In the genomic region with DNA sequence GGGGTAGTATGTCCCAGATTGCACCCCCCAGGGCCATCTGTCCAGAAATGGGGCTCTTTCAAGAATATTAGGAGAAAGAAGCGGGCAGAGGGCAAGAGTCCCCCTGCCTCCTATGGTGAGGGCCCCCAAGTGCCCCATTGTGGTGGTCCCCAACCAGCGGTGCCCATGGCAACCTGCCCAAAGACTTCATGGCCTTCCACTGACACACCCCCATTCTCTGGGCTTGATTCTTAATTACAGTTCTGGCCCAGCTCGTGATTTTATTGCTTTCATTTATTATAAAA, we compare ENCODE assay signal across 17 mouse cellular contexts.
A peak's percentile ranks its signal among the peaks of the same experiment; 100 is the strongest.
DNase-seq lines count a peak whose midpoint lies in the region; ATAC-seq lines count a peak whose summit lies in the region.
"Had no signal": no experiment of that assay in that cellular context is flagged by ENCODE, and none has a peak within 500 bp of the region (broad histone marks: within the 10 kb centered on the region; RNA-seq: fewer than 3 reads in every experiment).

No protein-coding gene starts in this region.

- no peak overlapping the region for H3K9ac ChIP-seq in forebrain, embryonic 14.5 days (ENCODE audit: low read length)
- no peak overlapping the region for H3K9ac ChIP-seq in hindbrain, embryonic 14.5 days
- H3K9ac ChIP-seq in neural tube, embryonic 13.5 days = no peak overlapping the region
- H3K9ac ChIP-seq in kidney, embryonic 14.5 days (ENCODE audit: low read depth, low read length) = no peak overlapping the region
- H3K9ac ChIP-seq: intestine, embryonic 15.5 days; liver, embryonic 13.5 days had no signal

- H3K4me1 ChIP-seq in forebrain, embryonic 14.5 days (ENCODE audit: control insufficient read depth, insufficient read depth, low read length) = peaks cover 14% of the 10 kb centered on the region
- H3K4me1 ChIP-seq in hindbrain, embryonic 14.5 days (replicated peaks; ENCODE audit: control insufficient read depth, insufficient read depth, low read length) = peaks cover 22% of the 10 kb centered on the region; the same call in 1 of the 2 replicates
- H3K4me1 ChIP-seq in neural tube, embryonic 13.5 days (replicated peaks) = peaks cover 33% of the 10 kb centered on the region
- H3K4me1 ChIP-seq in kidney, embryonic 14.5 days (ENCODE audit: control insufficient read depth, insufficient read depth, low read length) = no peaks in the 10 kb centered on the region
- H3K4me1 ChIP-seq: intestine, embryonic 15.5 days; liver, embryonic 13.5 days had no signal

- ATAC-seq in forebrain, embryonic 14.5 days = peak; percentile 56
- ATAC-seq in hindbrain, embryonic 14.5 days (ENCODE audit: low FRiP score) = no peak
- ATAC-seq in neural tube, embryonic 13.5 days (ENCODE audit: low read depth) = no peak
- no peak for ATAC-seq in kidney, embryonic 14.5 days (ENCODE audit: low FRiP score, low TSS enrichment)
- ATAC-seq: intestine, embryonic 15.5 days had no signal

- peak; percentile 28 for DNase-seq in kidney, postnatal 10 days
- DNase-seq in kidney, adult 9 months = no peak
- DNase-seq in forebrain, embryonic 14.5 days (ENCODE audit: low spot score) = peak; percentile 67
- DNase-seq in hindbrain, embryonic 14.5 days (ENCODE audit: low spot score) = peak; percentile 48
- DNase-seq in urinary bladder, postnatal 4 days (ENCODE audit: low spot score in 2 of 2) = no peak
- DNase-seq in B cell, adult 2 months = no peak
- DNase-seq: gastrocnemius, postnatal 25 days; liver, embryonic 13.5 days; right cerebral cortex, postnatal 25 days; thymus, postnatal 25 days had no signal

- H3K27ac ChIP-seq in forebrain, embryonic 14.5 days (ENCODE audit: low read depth, low read length) = peak overlapping the region; percentile 56
- no peak overlapping the region for H3K27ac ChIP-seq in hindbrain, embryonic 14.5 days
- H3K27ac ChIP-seq in neural tube, embryonic 13.5 days (replicated peaks) = peak overlapping the region; percentile 52; the same call in 1 of the 2 replicates
- no peak overlapping the region for H3K27ac ChIP-seq in kidney, embryonic 14.5 days (ENCODE audit: low read depth, low read length)
- H3K27ac ChIP-seq: intestine, embryonic 15.5 days; kidney, postnatal 0 days; liver, embryonic 13.5 days; stomach, postnatal 0 days had no signal

- H3K36me3 ChIP-seq in forebrain, embryonic 14.5 days (ENCODE audit: control insufficient read depth, insufficient read depth, low read length) = no peaks in the 10 kb centered on the region
- H3K36me3 ChIP-seq in hindbrain, embryonic 14.5 days (replicated peaks; ENCODE audit: control insufficient read depth, insufficient read depth) = no peaks in the 10 kb centered on the region
- no peaks in the 10 kb centered on the region for H3K36me3 ChIP-seq in neural tube, embryonic 13.5 days
- no peaks in the 10 kb centered on the region for H3K36me3 ChIP-seq in kidney, embryonic 14.5 days (ENCODE audit: control insufficient read depth, insufficient read depth, low read length)
- H3K36me3 ChIP-seq: intestine, embryonic 15.5 days; liver, embryonic 13.5 days had no signal

- H3K9me3 ChIP-seq in forebrain, embryonic 14.5 days (replicated peaks; ENCODE audit: control insufficient read depth, low read length) = no peaks in the 10 kb centered on the region
- H3K9me3 ChIP-seq in hindbrain, embryonic 14.5 days (ENCODE audit: control insufficient read depth, low read length) = no peaks in the 10 kb centered on the region
- no peaks in the 10 kb centered on the region for H3K9me3 ChIP-seq in neural tube, embryonic 13.5 days
- H3K9me3 ChIP-seq in kidney, embryonic 14.5 days (ENCODE audit: control insufficient read depth, low read length) = no peaks in the 10 kb centered on the region
- H3K9me3 ChIP-seq: intestine, embryonic 15.5 days; liver, embryonic 13.5 days had no signal

- 7% methylated on average over 3 of the region's 3 CpGs for WGBS in forebrain, embryonic 14.5 days
- 16% methylated on average over 3 of the region's 3 CpGs for WGBS in hindbrain, embryonic 14.5 days
- 16% methylated on average over 3 of the region's 3 CpGs for WGBS in neural tube, embryonic 13.5 days
- 65% methylated on average over 3 of the region's 3 CpGs for WGBS in kidney, embryonic 14.5 days

- no peaks in the 10 kb centered on the region for H3K27me3 ChIP-seq in forebrain, embryonic 14.5 days (replicated peaks; ENCODE audit: control insufficient read depth, insufficient read depth, low read length)
- 0 out of 2 replicates have a peak, but pooled peaks cover 4% of the 10 kb centered on the region for H3K27me3 ChIP-seq in hindbrain, embryonic 14.5 days (ENCODE audit: control insufficient read depth, insufficient read depth, low read length)
- H3K27me3 ChIP-seq in neural tube, embryonic 13.5 days = 0 out of 2 replicates have a peak, but pooled peaks cover 15% of the 10 kb centered on the region
- H3K27me3 ChIP-seq in kidney, embryonic 14.5 days (ENCODE audit: control insufficient read depth, insufficient read depth, low read length) = no peaks in the 10 kb centered on the region
- H3K27me3 ChIP-seq: intestine, embryonic 15.5 days; liver, embryonic 13.5 days had no signal

- H3K4me3 ChIP-seq in forebrain, embryonic 14.5 days (ENCODE audit: low read depth, low read length) = no peak overlapping the region
- H3K4me3 ChIP-seq in hindbrain, embryonic 14.5 days (replicated peaks; ENCODE audit: low read length) = no peak overlapping the region
- no peak overlapping the region for H3K4me3 ChIP-seq in neural tube, embryonic 13.5 days
- H3K4me3 ChIP-seq in kidney, embryonic 14.5 days (ENCODE audit: low read length) = no peak overlapping the region
- H3K4me3 ChIP-seq: intestine, embryonic 15.5 days; liver, embryonic 13.5 days; myocyte had no signal

- 0 out of 2 replicates have a peak overlapping the region, but pooled peaks have one; percentile 16 for H3K4me2 ChIP-seq in forebrain, embryonic 14.5 days (ENCODE audit: low read length)
- H3K4me2 ChIP-seq in hindbrain, embryonic 14.5 days (replicated peaks) = no peak overlapping the region
- H3K4me2 ChIP-seq in neural tube, embryonic 13.5 days = peak overlapping the region; percentile 29
- no peak overlapping the region for H3K4me2 ChIP-seq in kidney, embryonic 14.5 days (replicated peaks; ENCODE audit: low read depth, low read length)
- H3K4me2 ChIP-seq: heart, embryonic 11.5 days; intestine, embryonic 15.5 days; liver, embryonic 13.5 days had no signal

Comparison
In these comparisons a context has a peak if more than half of its experiments do, and no peak if none do; other contexts are left out.
1. DNase-seq: peak in kidney, postnatal 10 days (single experiment), forebrain, embryonic 14.5 days (single experiment) and hindbrain, embryonic 14.5 days (single experiment); none in kidney, adult 9 months (single experiment), urinary bladder, postnatal 4 days (0 of 2) and B cell, adult 2 months (0 of 2).
2. H3K27ac ChIP-seq: peak in forebrain, embryonic 14.5 days (single experiment) and neural tube, embryonic 13.5 days (single experiment); none in hindbrain, embryonic 14.5 days (single experiment) and kidney, embryonic 14.5 days (single experiment).
3. H3K4me2 ChIP-seq: peak in forebrain, embryonic 14.5 days (single experiment) and neural tube, embryonic 13.5 days (single experiment); none in hindbrain, embryonic 14.5 days (single experiment) and kidney, embryonic 14.5 days (single experiment).